ENCODE assay signal across 20 mouse cellular contexts in the genomic region with DNA sequence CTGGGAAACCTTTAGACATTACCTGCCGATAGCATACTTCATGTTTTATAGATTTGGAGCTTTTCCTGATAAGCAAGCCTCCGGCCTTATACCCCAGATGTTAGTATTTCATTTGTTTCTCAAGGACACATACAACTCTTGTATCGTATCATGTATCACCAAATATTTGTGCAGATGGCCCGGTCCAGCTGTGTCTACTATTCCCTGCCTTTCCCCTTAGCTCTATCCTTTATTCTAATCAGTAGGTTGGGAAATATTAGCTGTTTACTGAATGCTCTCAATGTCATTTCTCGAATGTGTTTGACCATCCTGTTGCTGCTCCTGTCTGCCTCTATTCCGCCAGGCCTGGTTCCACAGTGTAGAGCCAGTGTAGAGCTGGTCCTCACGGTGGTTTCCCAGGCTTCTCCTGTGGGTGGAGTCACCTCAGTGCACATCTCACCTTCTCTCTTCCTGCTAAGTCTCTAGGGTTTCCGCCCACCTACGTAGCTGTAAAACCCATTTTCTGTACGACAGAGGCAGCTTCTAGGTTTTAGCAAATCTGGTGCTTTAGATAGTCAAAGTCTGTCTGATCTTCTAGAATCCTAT. TPM values are rescaled to one million over a fixed set of nuclear protein-coding genes. Genes with fewer than 3 reads are reported as not detected.
DNase-seq lines count a peak whose midpoint lies in the region; ATAC-seq and TF ChIP-seq lines count a peak whose summit lies in the region.
"Had no signal": no experiment of that assay in that cellular context is flagged by ENCODE, and none has a peak within 500 bp of the region (broad histone marks: within the 10 kb centered on the region; RNA-seq: fewer than 3 reads in every experiment).

No protein-coding gene starts in this region.

- peak overlapping the region; percentile 95 for H3K27ac ChIP-seq in kidney, embryonic 14.5 days (ENCODE audit: low read depth, low read length)
- H3K27ac ChIP-seq in lung, postnatal 0 days (ENCODE audit: low read length): peak overlapping the region; percentile 73
- peak overlapping the region; percentile 67 for H3K27ac ChIP-seq in intestine, embryonic 16.5 days (ENCODE audit: low read length)
- peak overlapping the region; percentile 73 for H3K27ac ChIP-seq in stomach, postnatal 0 days (replicated peaks)
- H3K27ac ChIP-seq: forebrain, embryonic 15.5 days; layer of hippocampus, adult 2 months had no signal

- no peak overlapping the region for H3K4me3 ChIP-seq in kidney, embryonic 14.5 days (ENCODE audit: low read length)
- H3K4me3 ChIP-seq in lung, postnatal 0 days (ENCODE audit: low read depth, low read length): no peak overlapping the region
- H3K4me3 ChIP-seq in intestine, embryonic 16.5 days (ENCODE audit: low read length): no peak overlapping the region
- no peak overlapping the region for H3K4me3 ChIP-seq in stomach, postnatal 0 days (ENCODE audit: low read depth, low read length)
- H3K4me3 ChIP-seq: forebrain, embryonic 15.5 days; heart, embryonic 12.5 days; layer of hippocampus, adult 2 months; megakaryocyte, embryonic 14.5 days had no signal

- no peaks in the 10 kb centered on the region for H3K9me3 ChIP-seq in kidney, embryonic 14.5 days (ENCODE audit: control insufficient read depth, low read length)
- no peaks in the 10 kb centered on the region for H3K9me3 ChIP-seq in lung, postnatal 0 days (ENCODE audit: low read length)
- H3K9me3 ChIP-seq in intestine, embryonic 16.5 days (ENCODE audit: control insufficient read depth, low read length): no peaks in the 10 kb centered on the region
- no peaks in the 10 kb centered on the region for H3K9me3 ChIP-seq in stomach, postnatal 0 days (ENCODE audit: control insufficient read depth, low read length)
- H3K9me3 ChIP-seq: forebrain, embryonic 15.5 days; heart, embryonic 12.5 days; megakaryocyte, embryonic 14.5 days had no signal

- peaks cover 36% of the 10 kb centered on the region for H3K4me1 ChIP-seq in kidney, embryonic 14.5 days (ENCODE audit: control insufficient read depth, insufficient read depth, low read length)
- peaks cover 18% of the 10 kb centered on the region; the same call in 1 of the 2 replicates for H3K4me1 ChIP-seq in lung, postnatal 0 days (ENCODE audit: insufficient read depth, low read depth, low read length)
- H3K4me1 ChIP-seq in intestine, embryonic 16.5 days (ENCODE audit: control insufficient read depth, insufficient read depth, low read length): peaks cover 10% of the 10 kb centered on the region
- no peaks in the 10 kb centered on the region for H3K4me1 ChIP-seq in stomach, postnatal 0 days (replicated peaks; ENCODE audit: control insufficient read depth, insufficient read depth)
- H3K4me1 ChIP-seq: forebrain, embryonic 15.5 days had no signal

- WGBS in kidney, embryonic 14.5 days: 60% methylated on average over 10 of the region's 10 CpGs
- WGBS in lung, postnatal 0 days: 62% methylated on average over 10 of the region's 10 CpGs
- 75% methylated on average over 10 of the region's 10 CpGs for WGBS in intestine, embryonic 16.5 days
- 80% methylated on average over 10 of the region's 10 CpGs for WGBS in stomach, postnatal 0 days

- no peak overlapping the region; the same call in 1 of the 2 replicates for H3K4me2 ChIP-seq in kidney, embryonic 14.5 days (replicated peaks; ENCODE audit: low read depth, low read length)
- peak overlapping the region; percentile 29; the same call in 1 of the 2 replicates for H3K4me2 ChIP-seq in lung, postnatal 0 days (replicated peaks; ENCODE audit: low read depth, low read length)
- no peak overlapping the region for H3K4me2 ChIP-seq in intestine, embryonic 16.5 days (ENCODE audit: low read depth, low read length)
- no peak overlapping the region for H3K4me2 ChIP-seq in stomach, postnatal 0 days (replicated peaks; ENCODE audit: low read depth)
- H3K4me2 ChIP-seq: forebrain, embryonic 15.5 days; liver, embryonic 11.5 days had no signal

- no peaks in the 10 kb centered on the region for H3K27me3 ChIP-seq in kidney, embryonic 14.5 days (ENCODE audit: control insufficient read depth, insufficient read depth, low read length)
- no peaks in the 10 kb centered on the region for H3K27me3 ChIP-seq in lung, postnatal 0 days (replicated peaks; ENCODE audit: insufficient read depth, low read length)
- no peaks in the 10 kb centered on the region for H3K27me3 ChIP-seq in intestine, embryonic 16.5 days (replicated peaks; ENCODE audit: control insufficient read depth, insufficient read depth, low read length)
- H3K27me3 ChIP-seq in stomach, postnatal 0 days (ENCODE audit: control insufficient read depth, insufficient read depth, low read length): no peaks in the 10 kb centered on the region
- H3K27me3 ChIP-seq: forebrain, embryonic 15.5 days; heart, embryonic 12.5 days; megakaryocyte, embryonic 14.5 days had no signal

- ATAC-seq in kidney, embryonic 14.5 days (ENCODE audit: low FRiP score, low TSS enrichment): no peak
- ATAC-seq in lung, postnatal 0 days: peak; percentile 50; the same call in 1 of the 2 replicates
- ATAC-seq in intestine, embryonic 16.5 days: no peak; the same call in 1 of the 2 replicates
- ATAC-seq in stomach, postnatal 0 days (ENCODE audit: low FRiP score, low TSS enrichment): no peak
- ATAC-seq: forebrain, embryonic 15.5 days; hindbrain, embryonic 16.5 days; midbrain, embryonic 16.5 days had no signal

- no peak for TF ChIP-seq EP300 in lung, postnatal 0 days (IDR thresholded peaks at IDR 0.05)
- no peak for TF ChIP-seq EP300 in stomach, postnatal 0 days (optimal IDR thresholded peaks at IDR 0.05)

- TF ChIP-seq CTCF in lung, postnatal 0 days (IDR thresholded peaks at IDR 0.05): no peak
- no peak for TF ChIP-seq CTCF in stomach, postnatal 0 days (IDR thresholded peaks at IDR 0.05; ENCODE audit: low read depth)

- H3K9ac ChIP-seq in kidney, embryonic 14.5 days (ENCODE audit: low read depth, low read length): no peak overlapping the region
- no peak overlapping the region for H3K9ac ChIP-seq in lung, postnatal 0 days (replicated peaks; ENCODE audit: low read depth)
- H3K9ac ChIP-seq in intestine, embryonic 16.5 days (ENCODE audit: low read depth, low read length): no peak overlapping the region
- H3K9ac ChIP-seq in stomach, postnatal 0 days (ENCODE audit: low read length): no peak overlapping the region
- H3K9ac ChIP-seq: forebrain, embryonic 15.5 days; heart, embryonic 12.5 days had no signal

- peaks cover 3% of the 10 kb centered on the region; the same call in 1 of the 2 replicates for H3K36me3 ChIP-seq in kidney, embryonic 14.5 days (ENCODE audit: control insufficient read depth, insufficient read depth, low read length)
- no peaks in the 10 kb centered on the region for H3K36me3 ChIP-seq in lung, postnatal 0 days (ENCODE audit: insufficient read depth, low read length)
- no peaks in the 10 kb centered on the region for H3K36me3 ChIP-seq in intestine, embryonic 16.5 days (ENCODE audit: control insufficient read depth, insufficient read depth, low read length)
- no peaks in the 10 kb centered on the region for H3K36me3 ChIP-seq in stomach, postnatal 0 days (ENCODE audit: control insufficient read depth, insufficient read depth, low read length)
- H3K36me3 ChIP-seq: forebrain, embryonic 15.5 days; heart, embryonic 12.5 days had no signal

- no peak for DNase-seq in kidney, adult 8-10 months
- DNase-seq in lung, postnatal 0 days (ENCODE audit: low spot score): peak; percentile 63
- no peak for DNase-seq in lung, postnatal 36 days
- DNase-seq in stomach, postnatal 0 days (ENCODE audit: low spot score): no peak
- DNase-seq in liver: no peak
- DNase-seq: adrenal gland, adult 2 months; cerebellum, adult 9-10 months; kidney, adult 9 months; lung, adult 2 months; right cerebral cortex, postnatal 25 days; thymus, postnatal 14 days had no signal

RNA-seq across cellular contexts. Expression of gene Cped1, which starts 18.3 kb away (rescaled TPM):
- 59.7 and 67.9 TPM in 2 replicates for polyA plus RNA-seq in kidney, embryonic 14.5 days (2014; fragmentation: Nextera tagmentation; extraction: Ambion mirVana)
- polyA plus RNA-seq in lung, postnatal 0 days (2015; fragmentation: Nextera tagmentation; extraction: Ambion mirVana): 25.0 and 29.4 TPM in 2 replicates
- 16.8 and 17.6 TPM in 2 replicates for polyA plus RNA-seq in intestine, embryonic 16.5 days (2015; fragmentation: Nextera tagmentation; extraction: Ambion mirVana)
- 10.4 and 10.7 TPM in 2 replicates for polyA plus RNA-seq in stomach, postnatal 0 days (2015; fragmentation: Nextera tagmentation; extraction: Ambion mirVana)

RNA-seq across cellular contexts. Expression of gene Ing3, which starts 54.7 kb away (rescaled TPM):
- polyA plus RNA-seq in kidney, embryonic 14.5 days (2014; fragmentation: Nextera tagmentation; extraction: Ambion mirVana): 57.9 and 63.6 TPM in 2 replicates
- 43.7 and 46.7 TPM in 2 replicates for polyA plus RNA-seq in lung, postnatal 0 days (2015; fragmentation: Nextera tagmentation; extraction: Ambion mirVana)
- polyA plus RNA-seq in intestine, embryonic 16.5 days (2015; fragmentation: Nextera tagmentation; extraction: Ambion mirVana): 40.6 and 41.4 TPM in 2 replicates
- 19.8 and 21.2 TPM in 2 replicates for polyA plus RNA-seq in stomach, postnatal 0 days (2015; fragmentation: Nextera tagmentation; extraction: Ambion mirVana)
